Mouse (Mus musculus): Measurements from ENCODE around the gene Chga.

DNA sequence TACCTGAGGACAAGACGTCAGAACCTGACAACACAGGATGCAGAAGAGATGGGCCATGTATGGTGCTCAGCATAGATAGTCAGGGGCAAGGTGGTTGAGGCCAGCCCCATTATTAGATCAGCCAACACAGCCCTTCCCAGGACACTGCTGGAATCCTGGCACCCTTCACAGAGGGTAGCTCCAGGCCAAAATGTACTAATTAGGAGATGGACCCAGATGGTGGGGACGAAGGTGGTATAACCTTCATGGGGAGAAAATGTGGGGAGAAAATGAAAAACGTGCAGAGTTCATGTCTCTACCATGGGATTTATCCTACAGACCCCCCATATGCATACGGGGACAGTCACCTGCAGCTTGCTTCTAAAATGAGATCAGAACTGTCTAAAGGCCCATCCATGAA lies 58.6 kb downstream of the Chga start:
- TF ChIP-seq CTCF (conservative IDR thresholded peaks at IDR 0.05; ENCODE audit: low read length) (no peak), NANOG (IDR thresholded peaks at IDR 0.05; ENCODE audit: borderline replicate concordance, low read length) (no peak)

All from E14TG2a.4 (cell line).